Mouse (Mus musculus) stomach, postnatal 0 days (tissue): Measurements from ENCODE around the gene Cpxm1.

ENCODE experiments used
- CTCF ChIP-seq: IDR thresholded peaks from 2 replicates; pipeline ENCODE4 v1.5.1; 2016; ENCODE audit warnings: antibody characterized with exemption, low read depth, mild to moderate bottlenecking, moderate library complexity
- EP300 ChIP-seq: optimal IDR thresholded peaks from 2 replicates; pipeline ENCODE3; 2016; ENCODE audit warnings: antibody characterized with exemption

DNA sequence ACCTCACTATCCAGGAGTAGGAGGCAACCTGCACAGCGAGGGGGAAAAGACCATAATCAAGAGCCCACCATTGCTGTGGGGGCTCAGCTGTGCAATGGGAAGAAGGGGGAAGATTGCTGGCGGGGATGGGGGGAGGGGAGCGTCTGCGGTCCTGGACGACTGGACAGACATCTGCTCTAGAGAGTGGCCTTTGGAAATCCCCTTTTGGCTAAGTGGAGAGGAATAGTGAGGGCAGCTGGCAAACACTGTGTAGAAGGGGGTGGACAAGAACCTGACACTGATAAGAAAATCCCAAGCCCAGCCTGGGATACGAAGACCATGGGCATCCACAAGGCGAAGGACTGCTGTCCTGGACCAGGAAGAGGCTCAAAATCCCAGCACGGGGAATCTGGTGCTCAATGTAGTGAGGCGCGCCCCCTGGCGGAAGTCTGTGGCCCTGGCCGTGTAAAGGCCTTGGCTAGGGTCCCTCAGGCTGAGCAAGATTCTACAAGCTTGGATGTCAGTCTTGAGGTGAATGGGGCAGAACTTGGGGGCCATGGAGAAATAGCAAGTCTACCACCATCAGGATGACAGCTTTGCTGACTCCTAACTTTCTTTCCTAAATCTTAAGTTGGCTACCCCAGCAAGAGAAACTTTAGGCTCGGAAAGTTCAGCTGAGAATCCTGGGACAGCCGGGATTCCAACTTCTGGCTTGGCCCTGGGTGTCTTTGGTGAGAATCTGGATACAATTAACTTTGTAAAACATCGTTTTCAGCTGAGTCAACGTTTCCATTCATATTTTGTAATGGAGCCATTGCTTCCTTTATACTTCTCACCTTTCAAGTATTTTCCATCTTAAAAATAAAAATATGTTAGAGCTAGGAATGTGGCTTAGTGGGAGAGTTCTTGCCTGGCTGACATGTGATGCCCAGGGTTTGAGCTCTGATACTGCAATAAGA, 14.5 kb upstream of the Cpxm1 start:
- TF ChIP-seq CTCF (peak; percentile 95), EP300 (no peak)
